Mouse (Mus musculus) spleen, adult 12 weeks (tissue): ENCODE measurements around the gene Atf6.

Experiments
- DNase-seq: peaks from one replicate; pipeline ENCODE4 v3.0.0; 2022; ENCODE audit warnings: low spot score

The Atf6 gene

GRCm38 (mm10) chr1:170771437-170772003 is 96.1 kb downstream of the Atf6 start:
- no peak for DNase-seq

- DNase-seq = no peak
Observed at GRCm38 (mm10) chr1:170770691-170771090, 96.9 kb downstream of the Atf6 start.

- no peak for DNase-seq
Observed at GRCm38 (mm10) chr1:170766997-170767396, 100.6 kb downstream of the Atf6 start.

GRCm38 (mm10) chr1:170764798-170765197 is 102.8 kb downstream of the Atf6 start:
- DNase-seq = no peak

DNA sequence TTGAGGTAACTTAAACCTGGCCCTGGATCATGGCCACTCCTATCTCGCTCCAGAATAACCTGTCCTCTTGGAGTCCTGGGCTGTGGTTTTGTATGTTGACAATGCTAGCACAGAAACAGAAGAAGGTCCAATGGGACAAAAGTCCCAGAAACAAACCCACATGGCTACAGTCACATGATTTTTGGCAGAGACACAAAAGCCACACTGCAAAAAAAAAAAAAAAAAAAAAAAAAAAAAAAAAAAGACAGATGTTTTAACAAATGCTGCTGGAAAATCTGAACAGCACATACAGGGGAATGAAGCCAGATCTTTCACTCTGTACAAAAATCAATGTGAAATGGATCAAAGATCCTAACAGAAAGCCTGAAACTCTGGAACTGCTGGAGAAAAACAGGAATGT is 105.9 kb downstream of the Atf6 start:
- DNase-seq = no peak

DNA sequence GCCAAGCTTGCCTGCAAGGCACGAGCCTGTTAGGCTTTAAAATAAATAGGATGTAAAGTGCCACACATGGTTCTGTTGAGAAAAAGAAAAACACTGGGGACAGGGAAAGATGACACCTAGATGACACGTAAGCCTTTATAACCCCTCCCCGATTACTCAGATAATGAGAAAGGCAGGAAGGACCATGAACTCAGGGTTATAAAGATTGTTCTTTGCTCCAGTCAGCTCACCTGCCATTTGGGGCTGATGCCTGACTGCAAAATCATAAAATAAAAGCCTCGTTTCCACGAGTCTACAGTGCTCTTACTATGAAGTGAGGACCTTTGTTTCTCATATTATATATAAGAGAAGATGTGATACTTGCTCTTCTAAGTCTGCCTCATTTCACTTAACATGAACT is 114.0 kb downstream of the Atf6 start:
- DNase-seq = no peak

DNA sequence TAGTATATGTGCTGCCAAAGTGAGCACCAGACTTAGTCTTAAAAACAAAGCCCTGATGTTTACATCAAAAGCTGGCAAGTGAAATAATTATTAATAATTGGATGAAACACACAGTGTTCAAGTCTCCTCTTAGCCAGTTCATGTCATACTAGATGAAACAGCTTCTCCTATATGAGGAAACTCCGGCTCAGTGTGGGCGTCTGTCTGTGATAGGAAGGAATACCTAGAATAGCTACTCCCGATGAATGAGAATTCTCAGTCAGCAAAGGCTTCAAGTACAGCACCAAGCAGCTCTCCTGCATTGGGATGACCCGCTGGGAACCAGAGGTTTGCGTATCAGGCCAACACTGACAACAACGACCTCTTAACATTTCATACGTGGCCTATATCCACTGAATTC is 115.8 kb downstream of the Atf6 start:
- no peak for DNase-seq

DNA sequence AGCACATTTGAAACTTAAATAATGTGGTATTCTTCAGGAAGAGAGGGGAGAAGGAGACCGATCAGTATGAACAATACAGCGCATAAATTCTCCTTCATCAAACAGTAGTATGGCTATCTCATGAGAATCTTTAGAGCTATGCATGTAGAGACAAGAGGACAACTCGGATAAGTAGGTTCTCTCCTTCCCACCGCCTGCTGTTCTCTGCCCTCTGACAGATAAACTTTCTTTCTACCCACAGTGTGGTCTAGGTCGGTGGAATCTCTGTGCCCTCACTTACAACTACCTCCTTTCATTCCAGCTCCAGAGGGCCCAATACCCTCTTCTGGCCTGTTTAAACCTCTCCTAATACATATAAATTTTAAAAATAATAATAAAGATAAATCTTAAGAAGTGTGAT is 121.0 kb downstream of the Atf6 start:
- no peak for DNase-seq

- DNase-seq = no peak
Observed at GRCm38 (mm10) chr1:170741497-170742246, 125.9 kb downstream of the Atf6 start.

DNA sequence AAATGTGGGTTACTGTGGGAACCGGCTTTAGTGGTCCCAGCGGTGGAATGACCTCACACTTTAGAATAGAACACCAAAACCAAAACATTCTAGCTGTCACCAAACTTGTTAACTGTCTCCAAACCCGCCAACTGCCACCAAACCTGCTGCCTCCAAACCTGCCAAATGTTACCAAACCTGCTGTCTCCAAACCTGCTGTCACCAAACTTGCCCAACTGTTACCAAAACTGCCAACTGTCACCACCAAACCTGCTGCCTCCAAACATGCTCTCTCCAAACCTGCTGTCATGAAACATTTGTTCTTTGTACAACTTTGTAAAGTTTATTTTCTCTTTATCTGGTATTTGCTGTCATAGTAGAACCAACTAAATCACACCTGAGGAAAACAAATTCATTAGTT is 132.7 kb downstream of the Atf6 start:
- DNase-seq = no peak

DNA sequence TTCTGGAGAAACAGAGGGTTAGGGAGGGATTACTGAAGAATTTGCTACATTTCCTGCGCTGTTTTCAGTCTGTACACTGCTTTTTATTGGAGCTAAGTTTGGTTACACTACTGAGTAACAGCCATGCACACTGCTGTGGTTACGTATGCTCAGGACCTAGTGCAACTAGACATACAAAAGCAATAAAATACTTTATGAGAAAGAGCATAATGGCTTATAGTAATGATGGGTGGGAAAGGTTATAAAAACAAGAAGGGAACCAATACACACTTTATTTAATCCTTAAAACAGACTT is 135.0 kb downstream of the Atf6 start:
- DNase-seq = no peak

DNA sequence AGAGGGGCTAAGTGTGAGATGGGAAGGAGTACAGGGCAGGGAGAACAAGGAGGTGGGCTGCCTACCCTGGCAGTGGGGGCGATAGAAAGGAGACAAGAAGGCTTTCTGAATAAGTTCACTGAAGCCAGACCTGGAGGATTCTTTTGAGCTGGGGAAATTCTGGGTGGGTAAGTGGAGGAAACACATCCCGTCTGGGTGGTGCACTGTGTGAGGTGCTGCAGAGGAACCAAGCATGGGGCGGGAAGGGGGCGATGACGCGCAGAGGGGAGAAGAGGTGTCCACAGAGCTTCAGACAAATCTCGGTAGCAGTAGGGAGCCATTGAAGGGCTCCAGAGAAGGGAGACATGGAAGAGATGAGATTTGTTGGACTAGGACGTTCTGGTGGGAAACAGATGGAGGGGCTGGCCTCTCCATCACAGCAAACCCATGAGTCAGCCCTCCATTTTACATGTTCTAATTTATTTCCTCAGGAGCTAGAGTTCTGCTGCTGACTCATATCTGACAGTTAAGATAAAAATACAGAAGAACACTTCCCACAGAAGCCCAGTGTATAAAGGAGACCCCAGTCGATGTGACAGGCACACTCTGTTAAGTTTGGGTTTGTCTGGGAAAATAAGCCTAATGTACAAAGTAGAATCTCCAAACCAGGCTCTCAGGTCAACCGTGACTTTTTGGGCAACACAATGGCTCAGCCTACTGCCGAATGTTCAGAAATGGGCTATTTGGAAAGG is 135.5 kb downstream of the Atf6 start:
- DNase-seq = no peak

DNA sequence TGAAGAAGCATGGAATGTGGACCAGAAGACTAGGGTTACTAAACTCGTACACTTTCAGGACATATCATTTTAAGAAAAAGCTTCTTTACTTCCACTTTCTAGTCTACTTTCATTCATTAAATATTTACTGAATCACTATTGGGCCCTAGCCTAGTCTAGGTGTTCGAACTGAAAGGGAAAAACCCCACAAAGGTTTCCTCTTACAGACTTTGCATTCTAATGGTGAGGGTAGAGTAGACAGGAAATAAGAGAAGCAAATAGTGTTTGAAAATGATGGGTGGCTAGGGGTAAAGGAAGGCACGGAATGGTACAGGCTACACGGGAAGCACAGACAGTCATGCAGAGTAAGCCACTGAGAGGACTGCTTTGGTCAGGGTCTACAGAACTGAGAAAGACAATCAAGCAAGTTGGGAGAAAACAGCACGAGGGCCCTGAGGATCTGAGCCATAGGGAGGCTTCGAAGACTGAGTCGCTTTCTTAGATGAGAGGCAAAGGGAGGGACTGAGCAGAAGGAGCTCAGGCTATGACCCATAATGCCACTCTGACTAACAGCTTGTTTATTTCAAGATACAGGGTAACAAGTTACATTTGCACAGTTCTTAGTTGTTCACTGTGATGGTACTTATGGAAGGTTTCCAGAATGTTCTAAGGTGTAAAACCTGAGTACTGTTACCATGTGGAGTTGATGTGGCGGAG is 138.2 kb downstream of the Atf6 start:
- no peak for DNase-seq

GRCm38 (mm10) chr1:170728524-170728923 is 139.0 kb downstream of the Atf6 start:
- DNase-seq = no peak

DNA sequence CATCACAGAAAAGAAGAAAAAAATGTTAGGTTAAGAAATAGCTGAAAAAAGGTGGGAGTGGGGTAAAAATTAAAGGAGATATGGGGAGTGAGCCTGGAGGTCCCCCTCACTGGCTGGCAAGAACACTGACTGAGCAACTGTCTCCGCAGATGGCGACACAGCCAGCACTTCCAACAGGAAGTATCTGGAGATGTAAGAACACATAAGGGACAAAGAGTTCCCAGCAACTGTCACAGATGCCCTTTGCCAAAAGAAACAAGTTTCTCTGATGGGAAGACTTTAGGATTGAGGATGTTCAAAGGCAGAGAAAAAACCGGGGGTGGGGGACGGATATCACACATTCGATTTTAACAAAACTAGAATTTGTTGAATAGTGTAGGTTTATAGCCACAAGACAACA is 146.0 kb downstream of the Atf6 start:
- DNase-seq = no peak

DNA sequence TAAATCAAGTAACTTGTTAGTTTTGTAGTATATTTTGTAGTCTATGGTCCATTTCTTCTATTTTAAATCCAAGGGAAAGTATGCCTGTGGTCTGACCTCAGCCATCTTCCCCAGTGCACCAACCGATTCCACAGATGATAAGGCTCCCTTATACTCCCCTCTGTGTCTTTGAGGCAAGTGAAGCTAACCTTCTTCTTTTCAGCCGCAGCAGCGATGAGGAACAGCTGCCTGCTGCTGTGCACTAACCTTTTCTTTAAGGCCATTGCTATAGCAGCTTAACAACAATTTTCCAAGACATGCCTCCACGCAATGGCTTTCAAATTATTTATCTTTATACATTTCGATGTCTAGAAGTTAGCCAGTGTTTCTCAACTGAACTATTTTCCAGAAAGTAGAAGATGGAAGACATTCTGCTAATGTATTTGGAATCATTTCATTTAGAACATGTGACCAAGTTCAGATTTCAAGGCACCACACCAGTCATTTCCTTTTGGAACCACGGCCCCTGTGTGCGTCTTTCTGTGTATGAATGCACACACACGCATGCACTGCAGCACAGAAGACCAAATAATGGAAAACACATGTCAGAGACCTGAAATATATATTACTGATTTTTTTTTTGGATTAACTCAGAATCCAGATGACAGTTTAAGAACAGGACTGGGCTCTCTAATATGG is 149.3 kb downstream of the Atf6 start:
- DNase-seq = no peak

- no peak for DNase-seq
Observed at GRCm38 (mm10) chr1:170717241-170717828, 150.2 kb downstream of the Atf6 start.

- no peak for DNase-seq
Observed at GRCm38 (mm10) chr1:170711731-170712130, 155.8 kb downstream of the Atf6 start.

- DNase-seq = no peak
Observed at GRCm38 (mm10) chr1:170709969-170710368, 157.6 kb downstream of the Atf6 start.

GRCm38 (mm10) chr1:170709481-170709880 is 158.1 kb downstream of the Atf6 start:
- peak; percentile 60 for DNase-seq

- no peak for DNase-seq
Observed at GRCm38 (mm10) chr1:170709034-170709433, 158.5 kb downstream of the Atf6 start.

GRCm38 (mm10) chr1:170706046-170706445 is 161.5 kb downstream of the Atf6 start:
- DNase-seq = no peak
